Mouse (Mus musculus): ENCODE results near the gene Tmem235.

- TF ChIP-seq USF1 (IDR thresholded peaks at IDR 0.05; ENCODE audit: low read depth) (no peak), CEBPB (IDR thresholded peaks at IDR 0.05; ENCODE audit: insufficient read depth, poor library complexity, severe bottlenecking) (no peak)
Observed at GRCm38 (mm10) chr11:117880336-117880976, 19.9 kb downstream of the Tmem235 start.

All from myocyte (in vitro differentiated cells).